Mouse (Mus musculus) embryonic facial prominence, embryonic 15.5 days (tissue): ENCODE measurements around the gene Gm21983. TPM values are rescaled to one million over a fixed set of nuclear protein-coding genes. Genes with fewer than 3 reads are reported as not detected.

Source experiments
- ATAC-seq: fragments of 200-750 bp; cut with Nextera tagmentation; 2 replicates; pipeline ENCODE4 v1.8.0; 2017; ENCODE audit warnings: low read depth, moderate TSS enrichment; ENCODE audit not compliant: insufficient number of reproducible peaks, low FRiP score, low TSS enrichment
- H3K27ac ChIP-seq: fragments of 300-500 bp; sonication (generic); replicated peaks from 2 replicates; pipeline ENCODE4 v1.5.1; 2015; ENCODE audit warnings: mild to moderate bottlenecking, inconsistent platforms
- H3K27me3 ChIP-seq: fragments of 300-500 bp; sonication (generic); 2 replicates; pipeline ENCODE4 v1.6.1; 2015; ENCODE audit warnings: inconsistent platforms
- H3K36me3 ChIP-seq: fragments of 300-500 bp; sonication (generic); 2 replicates; pipeline ENCODE4 v1.6.1; 2015; ENCODE audit warnings: mild to moderate bottlenecking, inconsistent platforms
- H3K4me1 ChIP-seq: fragments of 300-500 bp; sonication (generic); 2 replicates; pipeline ENCODE4 v1.6.1; 2015; ENCODE audit warnings: inconsistent platforms
- H3K4me2 ChIP-seq: fragments of 300-500 bp; sonication (generic); replicated peaks from 2 replicates; pipeline ENCODE4 v1.6.1; 2015; ENCODE audit warnings: mild to moderate bottlenecking, inconsistent platforms
- H3K4me3 ChIP-seq: fragments of 300-500 bp; sonication (generic); replicated peaks from 2 replicates; pipeline ENCODE4 v1.5.1; 2015; ENCODE audit warnings: mild to moderate bottlenecking, inconsistent platforms
- H3K9ac ChIP-seq: fragments of 300-500 bp; sonication (generic); 2 replicates; pipeline ENCODE4 v1.6.1; 2015; ENCODE audit warnings: inconsistent platforms
- H3K9me3 ChIP-seq: fragments of 300-500 bp; sonication (generic); replicated peaks from 2 replicates; pipeline ENCODE4 v1.6.1; 2016; ENCODE audit warnings: inconsistent platforms
- WGBS: fragments of 180-500 bp; shearing (Covaris S2); methylation state at CpG from one replicate; pipeline ENCODE4 v1.1.7; 2015; 5-methylcytosine and 5-hydroxymethylcytosine counted together
- polyA plus RNA-seq: library from polyadenylated mRNA; unstranded; fragments of >200 nt; fragmentation: Nextera tagmentation; extraction: Ambion mirVana; gene quantifications from 2 replicates; pipeline ENCODE4 v1.2.1, GENCODE M21; 2015

Gm21983 gene
- polyA plus RNA-seq, 1 experiment from 2014 or later, result 1.9 TPM

GRCm38 (mm10) chr7:27166614-27167474 is 14.0 kb downstream of the Gm21983 start, which contains the start of gene Egln2:
Gene Egln2 (minus strand): TSS chr7:27166802.
- Histone ChIP-seq H3K27me3 (no peaks in the 10 kb centered on the region), H3K36me3 (peaks cover 19% of the 10 kb centered on the region), H3K27ac (peak within 1 kb of the TSS; percentile 97), H3K4me2 (peak within 1 kb of the TSS; percentile 70), H3K4me3 (peak within 1 kb of the TSS; percentile 60), H3K4me1 (peaks cover 53% of the 10 kb centered on the region), H3K9me3 (no peaks in the 10 kb centered on the region), H3K9ac (peak within 1 kb of the TSS; percentile 43)
- peak; percentile 87 for ATAC-seq
- under 1% methylated on average over 61 of the region's 61 CpGs for WGBS

- H3K36me3 ChIP-seq, result peaks cover 17% of the 10 kb centered on the region
- WGBS, result under 1% methylated on average over 38 of the region's 43 CpGs
- peak; percentile 77 for ATAC-seq
- H3K4me3 ChIP-seq, result peak overlapping the region; percentile 60
- peak overlapping the region; percentile 70 for H3K4me2 ChIP-seq
- no peaks in the 10 kb centered on the region for H3K9me3 ChIP-seq
- H3K27ac ChIP-seq, result peak overlapping the region; percentile 97
- H3K27me3 ChIP-seq, result no peaks in the 10 kb centered on the region
- H3K9ac ChIP-seq, result peak overlapping the region; percentile 43
- peaks cover 59% of the 10 kb centered on the region for H3K4me1 ChIP-seq
Measured at GRCm38 (mm10) chr7:27166229-27166613, 14.7 kb downstream of the Gm21983 start.

GRCm38 (mm10) chr7:27165696-27166095 is 15.2 kb downstream of the Gm21983 start:
- Histone ChIP-seq H3K4me3 (peak overlapping the region; percentile 60), H3K27me3 (no peaks in the 10 kb centered on the region), H3K9me3 (no peaks in the 10 kb centered on the region), H3K27ac (peak overlapping the region; percentile 97), H3K4me2 (peak overlapping the region; percentile 70), H3K36me3 (peaks cover 17% of the 10 kb centered on the region), H3K4me1 (peaks cover 65% of the 10 kb centered on the region), H3K9ac (peak overlapping the region; percentile 43)
- no peak for ATAC-seq
- WGBS, result 1% methylated on average over 8 of the region's 8 CpGs

- H3K4me2 ChIP-seq, result peak overlapping the region; percentile 70
- no peaks in the 10 kb centered on the region for H3K27me3 ChIP-seq
- WGBS, result 64% methylated on average over 23 of the region's 23 CpGs
- no peaks in the 10 kb centered on the region for H3K9me3 ChIP-seq
- peak overlapping the region; percentile 43 for H3K9ac ChIP-seq
- H3K27ac ChIP-seq, result peak overlapping the region; percentile 97; the same call in 1 of the 2 replicates
- H3K4me1 ChIP-seq, result peaks cover 70% of the 10 kb centered on the region
- peak overlapping the region; percentile 60 for H3K4me3 ChIP-seq
- H3K36me3 ChIP-seq, result peaks cover 15% of the 10 kb centered on the region
- ATAC-seq, result no peak
Measured at GRCm38 (mm10) chr7:27165007-27165655, 15.8 kb downstream of the Gm21983 start.

GRCm38 (mm10) chr7:27164112-27164947 is 16.6 kb downstream of the Gm21983 start:
- H3K4me1 ChIP-seq, result peaks cover 76% of the 10 kb centered on the region
- ATAC-seq, result no peak

GRCm38 (mm10) chr7:27163450-27163805 is 17.5 kb downstream of the Gm21983 start:
- WGBS, result 73% methylated on average over 5 of the region's 5 CpGs
- Histone ChIP-seq H3K4me1 (peaks cover 75% of the 10 kb centered on the region), H3K27me3 (no peaks in the 10 kb centered on the region), H3K9ac (no peak overlapping the region), H3K4me3 (peak overlapping the region; percentile 60; the same call in 1 of the 2 replicates), H3K9me3 (no peaks in the 10 kb centered on the region), H3K36me3 (peaks cover 27% of the 10 kb centered on the region), H3K27ac (0 out of 2 replicates have a peak overlapping the region, but pooled peaks have one; percentile 25), H3K4me2 (peak overlapping the region; percentile 70)
- no peak for ATAC-seq

More at GRCm38 (mm10) chr7:27164112-27164947, 16.6 kb downstream of the Gm21983 start:
- Histone ChIP-seq H3K9ac (peak overlapping the region; percentile 43; the same call in 1 of the 2 replicates), H3K4me3 (peak overlapping the region; percentile 60), H3K4me2 (peak overlapping the region; percentile 70), H3K9me3 (no peaks in the 10 kb centered on the region), H3K27ac (no peak overlapping the region), H3K36me3 (peaks cover 19% of the 10 kb centered on the region), H3K27me3 (no peaks in the 10 kb centered on the region)
- 83% methylated on average over 33 of the region's 33 CpGs for WGBS

- 80% methylated on average over 5 of the region's 5 CpGs for WGBS
- H3K4me2 ChIP-seq, result peak overlapping the region; percentile 70
- peak overlapping the region; percentile 12; the same call in 1 of the 2 replicates for H3K4me3 ChIP-seq
- peaks cover 32% of the 10 kb centered on the region for H3K36me3 ChIP-seq
- no peaks in the 10 kb centered on the region for H3K9me3 ChIP-seq
- no peak overlapping the region for H3K9ac ChIP-seq
- H3K4me1 ChIP-seq, result peaks cover 71% of the 10 kb centered on the region
- H3K27me3 ChIP-seq, result no peaks in the 10 kb centered on the region
- no peak for ATAC-seq
- H3K27ac ChIP-seq, result 0 out of 2 replicates have a peak overlapping the region, but pooled peaks have one; percentile 25
Measured at GRCm38 (mm10) chr7:27162780-27163449, 18.0 kb downstream of the Gm21983 start.

GRCm38 (mm10) chr7:27161744-27162143 is 19.1 kb downstream of the Gm21983 start:
- no peak for ATAC-seq
- Histone ChIP-seq H3K4me3 (no peak overlapping the region), H3K9ac (no peak overlapping the region), H3K36me3 (peaks cover 40% of the 10 kb centered on the region), H3K27ac (no peak overlapping the region), H3K9me3 (no peaks in the 10 kb centered on the region), H3K4me1 (peaks cover 62% of the 10 kb centered on the region), H3K4me2 (no peak overlapping the region), H3K27me3 (no peaks in the 10 kb centered on the region)
- 77% methylated on average over 4 of the region's 4 CpGs for WGBS

GRCm38 (mm10) chr7:27160921-27161320 is 20.0 kb downstream of the Gm21983 start:
- H3K4me1 ChIP-seq, result peaks cover 62% of the 10 kb centered on the region
- ATAC-seq, result no peak
- 78% methylated on average over 3 of the region's 3 CpGs for WGBS
- H3K4me2 ChIP-seq, result no peak overlapping the region
- no peak overlapping the region for H3K9ac ChIP-seq
- H3K27ac ChIP-seq, result no peak overlapping the region
- H3K36me3 ChIP-seq, result peaks cover 40% of the 10 kb centered on the region
- H3K9me3 ChIP-seq, result no peaks in the 10 kb centered on the region
- H3K4me3 ChIP-seq, result no peak overlapping the region
- no peaks in the 10 kb centered on the region for H3K27me3 ChIP-seq

GRCm38 (mm10) chr7:27159882-27160281 is 21.0 kb downstream of the Gm21983 start:
- 14% methylated on average over 8 of the region's 8 CpGs for WGBS
- Histone ChIP-seq H3K9me3 (no peaks in the 10 kb centered on the region), H3K36me3 (peaks cover 40% of the 10 kb centered on the region), H3K27me3 (no peaks in the 10 kb centered on the region), H3K27ac (no peak overlapping the region), H3K4me1 (peaks cover 53% of the 10 kb centered on the region), H3K9ac (no peak overlapping the region), H3K4me2 (no peak overlapping the region), H3K4me3 (no peak overlapping the region)
- peak; percentile 83 for ATAC-seq
